Mouse (Mus musculus) forebrain, embryonic 10.5 days (tissue): ENCODE measurements at regions not wholly inside any gene's neighbourhood (a gene's known extent, or its start where the extent isn't known, plus 50 kb on each side); places are given as distances from the start of the nearest gene placed in this dataset.
A peak's percentile ranks its signal among the peaks of the same experiment; 100 is the strongest.

Experiments
- DNase-seq: peaks from one replicate; pipeline ENCODE4 v3.0.0-alpha.2; 2017; ENCODE audit warnings: low spot score; ENCODE audit errors: extremely low spot score
- H3K27ac ChIP-seq: fragments of 300-500 bp; sonication (generic); 2 replicates; pipeline ENCODE4 v1.5.1; 2016; ENCODE audit warnings: mild to moderate bottlenecking
- H3K27me3 ChIP-seq: fragments of 300-500 bp; sonication (generic); 2 replicates; pipeline ENCODE4 v1.6.1; 2016; ENCODE audit warnings: mild to moderate bottlenecking; ENCODE audit not compliant: poor library complexity, severe bottlenecking
- H3K36me3 ChIP-seq: fragments of 300-500 bp; sonication (generic); replicated peaks from 2 replicates; pipeline ENCODE4 v1.6.1; 2016; ENCODE audit warnings: mild to moderate bottlenecking, moderate library complexity
- H3K4me1 ChIP-seq: fragments of 300-500 bp; sonication (generic); 2 replicates; pipeline ENCODE4 v1.6.1; 2016
- H3K4me3 ChIP-seq: fragments of 300-500 bp; sonication (generic); 2 replicates; pipeline ENCODE4 v1.5.1; 2016; ENCODE audit warnings: mild to moderate bottlenecking, moderate library complexity
- H3K9me3 ChIP-seq: fragments of 300-500 bp; sonication (generic); 2 replicates; pipeline ENCODE4 v1.6.1; 2016; ENCODE audit warnings: mild to moderate bottlenecking, moderate library complexity
- WGBS: fragments of 180-500 bp; shearing (Covaris S2); methylation state at CpG from one replicate; pipeline ENCODE4 v1.1.7; 2016; 5-methylcytosine and 5-hydroxymethylcytosine counted together

DNA sequence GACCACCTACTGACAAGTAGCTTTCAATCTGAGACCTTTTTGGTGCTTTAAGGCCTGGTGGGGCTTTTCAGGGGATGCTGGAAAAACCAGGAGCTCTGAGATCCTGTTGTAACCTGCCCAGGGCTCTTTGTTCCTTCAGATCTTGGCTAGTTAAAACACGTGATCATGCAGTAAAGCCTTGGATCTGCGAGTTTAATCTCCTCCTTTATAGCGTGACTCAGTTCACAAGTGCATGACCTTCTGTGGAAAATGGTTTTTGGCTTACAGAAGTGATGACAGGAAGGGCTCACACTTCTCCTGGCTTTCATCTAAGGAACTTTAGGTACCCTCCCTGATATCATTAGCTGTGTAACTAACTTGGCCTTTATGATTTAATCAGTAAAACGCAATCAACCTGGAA lies 343.1 kb upstream of the Pitrm1 start:
- DNase-seq, result no peak
- H3K27me3 ChIP-seq, result no peaks in the 10 kb centered on the region
- 87% methylated on average over 4 of the region's 4 CpGs for WGBS
- H3K27ac ChIP-seq, result no peak overlapping the region
- H3K4me3 ChIP-seq, result no peak overlapping the region
- no peaks in the 10 kb centered on the region for H3K36me3 ChIP-seq
- no peaks in the 10 kb centered on the region for H3K4me1 ChIP-seq
- no peaks in the 10 kb centered on the region for H3K9me3 ChIP-seq

DNA sequence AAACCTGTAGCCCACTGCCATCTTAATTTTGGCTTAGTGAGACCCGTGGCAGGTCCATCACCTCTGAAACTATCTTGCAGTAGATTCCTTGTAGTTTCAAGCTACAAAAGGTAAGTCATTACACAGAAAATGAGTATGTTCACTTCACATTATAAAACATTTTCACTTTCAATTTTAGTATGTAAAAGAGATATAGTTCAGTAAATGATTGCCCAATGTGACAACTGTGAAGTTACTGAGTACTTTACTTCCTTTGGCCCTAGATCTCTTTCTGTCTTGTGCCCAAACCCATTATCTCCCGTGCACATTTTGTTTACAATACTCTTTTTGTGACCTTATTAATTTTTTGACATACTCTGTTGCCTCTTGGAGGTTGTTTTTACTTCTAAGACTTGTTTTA lies 335.4 kb upstream of the Pitrm1 start:
- Histone ChIP-seq H3K27ac (no peak overlapping the region), H3K4me1 (no peaks in the 10 kb centered on the region), H3K9me3 (no peaks in the 10 kb centered on the region), H3K27me3 (no peaks in the 10 kb centered on the region), H3K4me3 (no peak overlapping the region), H3K36me3 (no peaks in the 10 kb centered on the region)
- no peak for DNase-seq
- WGBS, result 82% methylated on average over 2 of the region's 2 CpGs

DNA sequence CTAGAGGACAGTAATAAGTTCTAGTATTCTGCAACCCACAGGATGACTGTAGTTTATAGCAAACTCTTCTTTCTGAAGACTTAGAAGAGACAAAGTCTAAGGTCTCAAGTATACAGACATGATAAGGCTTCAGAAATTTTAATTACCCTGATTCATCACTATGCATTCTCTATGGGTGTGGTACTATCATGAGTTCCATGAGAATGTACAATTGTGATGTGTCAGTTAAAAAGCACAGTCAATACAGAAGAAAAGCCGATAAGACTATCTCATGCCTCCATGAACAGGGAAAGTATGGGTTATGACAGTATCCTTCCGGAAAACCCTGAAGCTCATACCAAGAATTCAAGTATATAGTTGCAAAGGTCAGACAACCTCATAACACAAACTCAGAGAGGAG lies 333.8 kb upstream of the Pitrm1 start:
- Histone ChIP-seq H3K27me3 (no peaks in the 10 kb centered on the region), H3K4me1 (no peaks in the 10 kb centered on the region), H3K4me3 (no peak overlapping the region), H3K36me3 (no peaks in the 10 kb centered on the region), H3K27ac (no peak overlapping the region), H3K9me3 (no peaks in the 10 kb centered on the region)
- no peak for DNase-seq
- WGBS, result 97% methylated on average over 2 of the region's 2 CpGs

DNA sequence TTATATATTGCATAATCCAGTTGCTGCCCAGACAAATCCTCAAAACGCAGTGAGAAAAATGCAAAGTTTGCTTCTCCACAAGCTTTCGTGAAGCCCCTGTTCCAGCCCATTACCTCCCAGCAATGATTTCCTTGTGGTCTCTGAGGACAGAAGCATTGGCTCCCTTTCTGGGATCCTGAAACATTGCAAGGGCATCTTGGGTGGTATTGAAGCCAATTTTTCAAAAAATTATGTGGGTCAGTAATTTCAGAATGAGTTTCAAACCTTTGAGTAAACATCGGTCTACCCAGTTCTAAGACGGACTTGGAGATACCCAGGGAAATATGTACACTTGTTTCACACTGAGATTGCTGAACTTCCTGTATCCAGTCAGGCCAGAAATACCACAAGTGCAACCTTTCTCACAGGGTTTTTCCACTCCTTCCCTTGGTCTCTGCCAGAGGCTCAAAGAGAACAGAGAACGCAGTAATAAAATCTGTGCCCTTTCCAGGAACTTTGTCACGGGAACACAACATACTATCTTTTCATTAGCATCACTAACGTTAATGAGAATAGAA lies 321.8 kb upstream of the Pitrm1 start:
- no peaks in the 10 kb centered on the region for H3K9me3 ChIP-seq
- WGBS, result 88% methylated on average over 7 of the region's 7 CpGs
- H3K4me3 ChIP-seq, result no peak overlapping the region
- no peak overlapping the region for H3K27ac ChIP-seq
- no peaks in the 10 kb centered on the region for H3K4me1 ChIP-seq
- DNase-seq, result no peak
- H3K27me3 ChIP-seq, result no peaks in the 10 kb centered on the region
- no peaks in the 10 kb centered on the region for H3K36me3 ChIP-seq

DNA sequence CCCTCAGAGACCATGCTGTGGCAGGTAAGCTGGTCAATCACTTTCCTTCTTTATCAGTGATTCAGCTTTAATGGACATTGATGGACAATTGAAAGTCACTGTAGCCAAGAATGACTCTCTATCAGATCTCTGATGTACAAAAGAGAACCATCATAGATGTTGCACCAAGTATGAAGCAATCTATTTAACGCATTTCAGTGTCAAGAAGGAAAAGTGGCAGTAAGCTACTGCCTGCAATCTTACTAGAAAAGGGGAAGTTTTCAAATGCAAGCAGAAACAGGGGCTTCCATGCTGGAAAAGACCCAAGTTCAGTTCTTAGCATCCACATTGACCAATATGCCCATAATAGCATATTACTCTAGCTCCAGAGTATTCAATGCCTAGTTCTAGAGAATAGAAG lies 319.7 kb upstream of the Pitrm1 start:
- no peak overlapping the region for H3K27ac ChIP-seq
- no peaks in the 10 kb centered on the region for H3K9me3 ChIP-seq
- no peaks in the 10 kb centered on the region for H3K36me3 ChIP-seq
- no peak overlapping the region for H3K4me3 ChIP-seq
- no peaks in the 10 kb centered on the region for H3K27me3 ChIP-seq
- WGBS, result 94% methylated on average over 1 of the region's 1 CpGs
- H3K4me1 ChIP-seq, result no peaks in the 10 kb centered on the region
- no peak for DNase-seq

DNA sequence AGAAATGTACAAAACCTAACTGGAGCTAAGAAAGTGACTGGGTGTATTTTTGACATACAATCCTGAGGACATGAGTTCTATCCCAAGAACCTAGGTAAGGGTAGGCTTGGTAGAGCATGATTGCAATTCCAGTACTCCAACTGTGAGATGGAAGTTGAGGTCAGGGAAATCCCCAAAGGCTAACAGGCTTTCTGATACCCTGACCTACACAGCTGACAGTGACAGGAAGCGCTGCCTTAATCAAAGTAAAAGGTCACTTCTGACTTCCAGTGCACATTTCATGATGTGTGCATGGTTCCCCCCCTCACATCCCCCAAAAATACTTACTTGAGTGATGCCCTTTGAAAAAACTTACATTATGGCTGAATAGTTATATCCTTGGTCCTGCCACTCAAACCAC lies 312.6 kb upstream of the Pitrm1 start:
- Histone ChIP-seq H3K4me1 (0 out of 2 replicates have a peak, but pooled peaks cover 2% of the 10 kb centered on the region), H3K9me3 (no peaks in the 10 kb centered on the region), H3K4me3 (no peak overlapping the region), H3K27me3 (no peaks in the 10 kb centered on the region), H3K36me3 (no peaks in the 10 kb centered on the region), H3K27ac (no peak overlapping the region)
- WGBS, result 89% methylated on average over 1 of the region's 1 CpGs
- DNase-seq, result no peak

DNA sequence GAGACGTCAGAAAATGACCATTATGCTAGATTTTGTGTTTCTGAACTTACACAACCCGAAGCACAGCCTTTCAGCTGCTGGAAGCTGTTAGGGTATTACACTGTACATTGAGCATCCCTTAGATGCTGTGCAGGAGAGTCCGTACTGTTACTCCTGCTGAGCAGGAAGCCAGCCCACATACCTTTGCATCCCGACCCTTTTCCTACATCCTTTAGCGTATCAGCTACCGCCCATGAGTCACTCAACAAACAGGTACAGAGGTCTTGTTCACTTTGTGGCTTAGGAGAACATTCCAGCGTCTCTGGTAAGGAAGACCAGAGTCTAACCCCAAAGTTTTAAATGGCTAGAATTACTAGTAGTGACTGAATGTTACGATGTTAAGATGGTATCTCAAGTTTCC lies 311.4 kb upstream of the Pitrm1 start:
- Histone ChIP-seq H3K4me3 (no peak overlapping the region), H3K27ac (no peak overlapping the region), H3K36me3 (no peaks in the 10 kb centered on the region), H3K9me3 (no peaks in the 10 kb centered on the region), H3K27me3 (no peaks in the 10 kb centered on the region), H3K4me1 (0 out of 2 replicates have a peak, but pooled peaks cover 2% of the 10 kb centered on the region)
- 85% methylated on average over 8 of the region's 8 CpGs for WGBS
- DNase-seq, result no peak

DNA sequence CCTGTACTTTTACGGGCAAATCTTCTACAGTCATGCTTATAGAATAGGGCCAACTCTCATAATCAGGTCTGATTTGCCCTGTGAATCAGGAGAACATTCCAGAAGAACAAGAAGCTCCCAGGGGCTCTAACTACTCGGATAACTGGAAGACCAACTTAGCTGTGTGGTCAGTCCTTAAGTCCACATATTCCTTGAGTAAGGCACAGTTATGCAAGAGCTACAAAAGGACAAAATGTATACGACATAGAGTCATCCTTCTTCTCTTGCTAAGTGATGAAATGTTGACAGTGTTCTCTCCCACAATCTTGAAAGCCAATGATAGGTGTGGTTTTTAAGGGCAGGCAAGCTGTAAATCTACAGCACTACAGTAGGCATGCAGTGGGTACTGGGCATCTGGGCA lies 310.7 kb upstream of the Pitrm1 start:
- no peaks in the 10 kb centered on the region for H3K36me3 ChIP-seq
- H3K27ac ChIP-seq, result no peak overlapping the region
- H3K9me3 ChIP-seq, result no peaks in the 10 kb centered on the region
- H3K4me1 ChIP-seq, result 0 out of 2 replicates have a peak, but pooled peaks cover 2% of the 10 kb centered on the region
- no peak overlapping the region for H3K4me3 ChIP-seq
- DNase-seq, result no peak
- WGBS, result 89% methylated on average over 3 of the region's 3 CpGs
- H3K27me3 ChIP-seq, result no peaks in the 10 kb centered on the region; the same call in 1 of the 2 replicates

DNA sequence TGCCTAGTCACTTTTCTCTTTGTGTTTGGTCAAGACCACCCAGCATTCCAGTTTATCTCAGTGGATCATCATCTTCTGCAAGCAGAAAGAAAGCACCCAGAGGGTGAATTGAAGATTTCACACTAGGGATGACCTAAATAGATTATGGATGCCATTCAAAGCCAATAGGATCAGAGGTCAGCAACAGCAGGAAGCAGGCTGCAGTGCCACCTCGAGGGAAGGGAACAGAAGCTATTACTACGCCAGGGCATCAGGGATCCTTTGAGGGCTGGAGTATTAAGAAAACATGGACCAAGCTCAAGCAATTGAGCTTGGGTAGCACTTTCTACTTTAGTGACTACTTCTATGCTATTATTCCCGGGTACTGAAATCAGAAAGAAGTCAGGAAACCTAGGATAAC lies 307.1 kb upstream of the Pitrm1 start:
- no peak for DNase-seq
- Histone ChIP-seq H3K4me3 (no peak overlapping the region), H3K27me3 (no peaks in the 10 kb centered on the region; the same call in 1 of the 2 replicates), H3K4me1 (0 out of 2 replicates have a peak, but pooled peaks cover 2% of the 10 kb centered on the region), H3K36me3 (no peaks in the 10 kb centered on the region), H3K9me3 (no peaks in the 10 kb centered on the region), H3K27ac (no peak overlapping the region)
- 46% methylated on average over 3 of the region's 3 CpGs for WGBS

DNA sequence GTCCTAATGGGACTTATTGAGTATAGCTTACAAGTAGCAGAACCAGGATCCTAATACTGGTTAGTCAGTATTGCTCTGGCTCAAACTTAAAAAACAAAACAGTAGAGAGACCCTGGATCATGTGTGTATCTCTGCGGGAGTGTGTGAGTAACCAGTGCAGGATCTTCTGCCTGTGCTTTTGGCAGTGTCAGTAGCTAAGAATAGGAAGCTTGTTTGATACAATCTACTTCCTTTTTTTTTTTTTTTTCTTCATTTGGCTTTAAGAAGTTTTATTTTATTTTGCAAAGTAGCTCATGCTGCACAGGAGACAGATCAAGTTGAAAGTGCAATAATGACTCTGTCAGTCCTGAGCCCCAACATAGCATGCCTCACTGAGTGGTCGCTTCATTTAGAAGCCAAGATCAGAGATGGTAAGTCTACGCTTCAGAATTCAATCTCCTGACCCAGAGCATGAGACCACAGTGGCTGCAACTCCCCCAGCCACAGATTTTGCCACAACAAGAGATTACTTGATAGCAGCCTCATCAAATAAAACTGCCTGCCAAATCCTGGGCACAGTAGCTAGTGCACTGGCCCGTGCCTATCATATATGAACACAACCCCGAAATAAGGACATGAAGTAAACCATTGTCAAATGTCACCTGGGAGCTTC lies 306.4 kb upstream of the Pitrm1 start:
- H3K27me3 ChIP-seq, result no peaks in the 10 kb centered on the region; the same call in 1 of the 2 replicates

DNA sequence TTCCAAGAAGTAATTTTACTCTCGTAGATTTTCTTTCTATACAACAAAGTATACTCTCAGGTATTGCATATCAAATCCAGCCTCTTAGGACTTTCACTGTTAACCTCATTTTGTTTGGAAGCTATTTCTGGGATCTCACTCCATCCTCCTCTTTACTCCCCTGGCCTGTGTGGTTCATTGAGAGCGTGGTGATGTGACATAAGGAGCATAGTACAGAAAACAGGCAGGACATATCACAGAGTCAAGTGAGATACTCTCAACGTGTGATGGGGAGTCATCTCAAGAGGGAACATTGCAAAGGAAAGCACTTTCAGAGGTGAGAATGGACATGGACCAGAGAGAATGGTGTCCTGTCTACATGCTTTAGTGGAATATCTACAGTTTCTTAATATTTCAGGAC lies 297.8 kb upstream of the Pitrm1 start:
- no peak for DNase-seq
- H3K4me3 ChIP-seq, result no peak overlapping the region
- WGBS, result 90% methylated on average over 3 of the region's 3 CpGs

More for the DNA sequence above, 306.4 kb upstream of the Pitrm1 start:
- Histone ChIP-seq H3K4me1 (0 out of 2 replicates have a peak, but pooled peaks cover 2% of the 10 kb centered on the region), H3K36me3 (no peaks in the 10 kb centered on the region), H3K4me3 (no peak overlapping the region), H3K27ac (no peak overlapping the region), H3K9me3 (no peaks in the 10 kb centered on the region)
- DNase-seq, result no peak
- WGBS, result 90% methylated on average over 5 of the region's 5 CpGs

DNA sequence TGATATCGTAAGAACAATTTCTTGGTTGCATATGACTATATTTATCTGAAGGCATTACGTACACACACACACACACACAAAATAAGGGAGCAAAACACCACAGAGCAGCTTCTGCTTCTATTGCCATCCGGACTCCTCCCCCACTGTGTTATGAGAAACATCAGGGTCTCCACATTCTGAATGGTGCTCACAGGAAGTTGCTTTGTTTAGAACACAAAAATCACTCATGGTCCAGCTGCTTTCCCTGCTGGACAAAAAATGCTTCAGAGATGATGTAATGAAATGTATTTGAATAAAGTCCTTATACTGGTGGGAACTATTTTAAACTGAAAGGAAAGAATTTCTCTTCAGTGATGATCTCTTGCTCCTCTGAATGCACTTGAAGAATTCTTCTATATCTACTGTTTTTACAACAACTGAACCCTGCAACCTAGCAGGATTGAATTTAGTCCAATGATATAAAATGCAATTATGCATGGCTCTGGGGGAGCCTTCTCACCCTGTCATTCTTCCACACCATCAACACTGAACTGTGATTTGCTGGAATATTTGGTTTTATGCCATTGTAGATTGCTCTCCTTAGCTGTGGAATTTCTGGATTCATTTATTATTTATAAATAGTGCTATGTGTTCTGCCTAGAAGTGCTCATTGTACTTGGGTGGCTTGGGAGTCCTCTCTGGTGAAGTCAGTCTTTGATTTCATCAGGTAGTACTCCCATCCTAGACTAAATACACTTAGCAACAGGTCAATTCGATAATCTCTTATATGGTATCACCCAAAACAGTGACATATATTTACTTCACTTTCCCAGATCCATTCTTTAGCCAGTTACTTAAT lies 296.7 kb upstream of the Pitrm1 start:
- H3K4me1 ChIP-seq, result peaks cover 21% of the 10 kb centered on the region
- H3K4me3 ChIP-seq, result no peak overlapping the region
- no peaks in the 10 kb centered on the region for H3K9me3 ChIP-seq
- DNase-seq, result peak; percentile 31
- 66% methylated on average over 4 of the region's 4 CpGs for WGBS
- H3K27me3 ChIP-seq, result no peaks in the 10 kb centered on the region
- H3K27ac ChIP-seq, result peak overlapping the region; percentile 74
- no peaks in the 10 kb centered on the region for H3K36me3 ChIP-seq

More for the DNA sequence above, 297.8 kb upstream of the Pitrm1 start:
- H3K4me1 ChIP-seq, result peaks cover 21% of the 10 kb centered on the region
- H3K36me3 ChIP-seq, result no peaks in the 10 kb centered on the region
- H3K27me3 ChIP-seq, result no peaks in the 10 kb centered on the region
- no peaks in the 10 kb centered on the region for H3K9me3 ChIP-seq
- H3K27ac ChIP-seq, result peak overlapping the region; percentile 74

DNA sequence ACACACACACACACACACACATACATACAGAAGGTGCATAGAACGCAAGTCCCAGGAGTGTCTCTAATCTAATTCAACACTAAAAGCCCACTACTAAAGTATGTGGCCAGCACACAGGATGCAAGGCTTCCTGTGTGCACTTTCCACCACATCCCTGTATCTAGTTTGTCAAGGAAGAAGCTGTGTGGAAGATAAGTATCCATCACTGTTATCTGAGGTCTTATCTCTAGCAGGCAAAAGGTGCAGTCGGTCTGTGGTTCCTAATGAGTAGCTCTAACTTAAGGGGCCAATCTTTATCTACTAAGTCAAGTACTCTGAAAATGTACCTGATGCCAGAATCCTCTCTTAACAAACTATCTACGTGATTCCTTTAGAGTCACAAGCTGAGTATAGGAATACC lies 295.8 kb upstream of the Pitrm1 start:
- WGBS, result 87% methylated on average over 3 of the region's 3 CpGs
- Histone ChIP-seq H3K36me3 (no peaks in the 10 kb centered on the region), H3K4me3 (no peak overlapping the region), H3K27ac (peak overlapping the region; percentile 74; the same call in 1 of the 2 replicates), H3K4me1 (peaks cover 21% of the 10 kb centered on the region), H3K9me3 (no peaks in the 10 kb centered on the region), H3K27me3 (no peaks in the 10 kb centered on the region)
- no peak for DNase-seq
